Mouse (Mus musculus): ENCODE data around the gene Noxa1. TPM values are rescaled to one million over a fixed set of nuclear protein-coding genes. Genes with fewer than 3 reads are reported as not detected.
A peak's percentile ranks its signal among the peaks of the same experiment; 100 is the strongest.

The Noxa1 gene
- polyA plus RNA-seq, 1 experiment from 2014 or later, result 0.65 TPM

GRCm38 (mm10) chr2:25055068-25055405 lies 39.9 kb downstream of the Noxa1 start:
- Histone ChIP-seq H3K27me3 (ENCODE audit: insufficient read depth, low read length) (no peaks in the 10 kb centered on the region), H3K36me3 (ENCODE audit: insufficient read depth, low read length) (peaks cover 13% of the 10 kb centered on the region), H3K4me1 (ENCODE audit: insufficient read depth, low read length) (peaks cover 10% of the 10 kb centered on the region), H3K27ac (ENCODE audit: low read length) (no peak overlapping the region), H3K9ac (replicated peaks; ENCODE audit: low read length) (peak overlapping the region; percentile 81), H3K4me3 (ENCODE audit: low read length) (peak overlapping the region; percentile 67), H3K9me3 (ENCODE audit: low read length) (no peaks in the 10 kb centered on the region), H3K4me2 (replicated peaks; ENCODE audit: low read depth, low read length) (peak overlapping the region; percentile 79)
- ATAC-seq (ENCODE audit: low FRiP score, low TSS enrichment), result peak; percentile 30
- WGBS, result 40% methylated on average over 2 of the region's 2 CpGs

GRCm38 (mm10) chr2:25054221-25055067 lies 40.5 kb downstream of the Noxa1 start, which contains the start of gene Nsmf:
Gene Nsmf (plus strand): TSS chr2:25054355.
- Histone ChIP-seq H3K4me2 (replicated peaks; ENCODE audit: low read depth, low read length) (peak within 1 kb of the TSS; percentile 79), H3K27ac (ENCODE audit: low read length) (no peak within 1 kb of the TSS), H3K4me1 (ENCODE audit: insufficient read depth, low read length) (peaks cover 10% of the 10 kb centered on the region), H3K9me3 (ENCODE audit: low read length) (no peaks in the 10 kb centered on the region), H3K9ac (replicated peaks; ENCODE audit: low read length) (peak within 1 kb of the TSS; percentile 81), H3K36me3 (ENCODE audit: insufficient read depth, low read length) (peaks cover 7% of the 10 kb centered on the region), H3K4me3 (ENCODE audit: low read length) (peak within 1 kb of the TSS; percentile 67), H3K27me3 (ENCODE audit: insufficient read depth, low read length) (no peaks in the 10 kb centered on the region)
- peak; percentile 94 for ATAC-seq (ENCODE audit: low FRiP score, low TSS enrichment)
- WGBS, result 4% methylated on average over 47 of the region's 47 CpGs

GRCm38 (mm10) chr2:25053101-25053500 lies 41.8 kb downstream of the Noxa1 start:
- 91% methylated on average over 6 of the region's 6 CpGs for WGBS
- Histone ChIP-seq H3K36me3 (ENCODE audit: insufficient read depth, low read length) (peaks cover 6% of the 10 kb centered on the region), H3K27ac (ENCODE audit: low read length) (no peak overlapping the region), H3K4me3 (ENCODE audit: low read length) (no peak overlapping the region), H3K4me1 (ENCODE audit: insufficient read depth, low read length) (peaks cover 10% of the 10 kb centered on the region), H3K27me3 (ENCODE audit: insufficient read depth, low read length) (no peaks in the 10 kb centered on the region), H3K4me2 (replicated peaks; ENCODE audit: low read depth, low read length) (no peak overlapping the region), H3K9me3 (ENCODE audit: low read length) (no peaks in the 10 kb centered on the region), H3K9ac (replicated peaks; ENCODE audit: low read length) (no peak overlapping the region)
- ATAC-seq (ENCODE audit: low FRiP score, low TSS enrichment), result no peak

- peaks cover 10% of the 10 kb centered on the region for H3K4me1 ChIP-seq (ENCODE audit: insufficient read depth, low read length)
- 85% methylated on average over 8 of the region's 8 CpGs for WGBS
Measured at GRCm38 (mm10) chr2:25051450-25051849, 43.5 kb downstream of the Noxa1 start.

GRCm38 (mm10) chr2:25050921-25051320 lies 44.0 kb downstream of the Noxa1 start:
- Histone ChIP-seq H3K9me3 (ENCODE audit: low read length) (no peaks in the 10 kb centered on the region), H3K9ac (replicated peaks; ENCODE audit: low read length) (no peak overlapping the region), H3K4me3 (ENCODE audit: low read length) (no peak overlapping the region), H3K27ac (ENCODE audit: low read length) (no peak overlapping the region), H3K4me1 (ENCODE audit: insufficient read depth, low read length) (peaks cover 10% of the 10 kb centered on the region), H3K36me3 (ENCODE audit: insufficient read depth, low read length) (no peaks in the 10 kb centered on the region), H3K4me2 (replicated peaks; ENCODE audit: low read depth, low read length) (no peak overlapping the region), H3K27me3 (ENCODE audit: insufficient read depth, low read length) (no peaks in the 10 kb centered on the region)
- no peak for ATAC-seq (ENCODE audit: low FRiP score, low TSS enrichment)
- WGBS, result 89% methylated on average over 7 of the region's 7 CpGs

More at GRCm38 (mm10) chr2:25051450-25051849, 43.5 kb downstream of the Noxa1 start:
- no peak for ATAC-seq (ENCODE audit: low FRiP score, low TSS enrichment)
- Histone ChIP-seq H3K36me3 (ENCODE audit: insufficient read depth, low read length) (no peaks in the 10 kb centered on the region), H3K9ac (replicated peaks; ENCODE audit: low read length) (no peak overlapping the region), H3K4me3 (ENCODE audit: low read length) (no peak overlapping the region), H3K9me3 (ENCODE audit: low read length) (no peaks in the 10 kb centered on the region), H3K27ac (ENCODE audit: low read length) (no peak overlapping the region), H3K27me3 (ENCODE audit: insufficient read depth, low read length) (no peaks in the 10 kb centered on the region), H3K4me2 (replicated peaks; ENCODE audit: low read depth, low read length) (no peak overlapping the region)

- H3K4me1 ChIP-seq (ENCODE audit: insufficient read depth, low read length), result no peaks in the 10 kb centered on the region
- H3K4me3 ChIP-seq (ENCODE audit: low read length), result no peak overlapping the region
- no peak for ATAC-seq (ENCODE audit: low FRiP score, low TSS enrichment)
- 84% methylated on average over 5 of the region's 5 CpGs for WGBS
- H3K4me2 ChIP-seq (replicated peaks; ENCODE audit: low read depth, low read length), result no peak overlapping the region
- no peaks in the 10 kb centered on the region for H3K9me3 ChIP-seq (ENCODE audit: low read length)
- no peak overlapping the region for H3K27ac ChIP-seq (ENCODE audit: low read length)
- H3K9ac ChIP-seq (replicated peaks; ENCODE audit: low read length), result no peak overlapping the region
- no peaks in the 10 kb centered on the region; the same call in 1 of the 2 replicates for H3K36me3 ChIP-seq (ENCODE audit: insufficient read depth, low read length)
- no peaks in the 10 kb centered on the region for H3K27me3 ChIP-seq (ENCODE audit: insufficient read depth, low read length)
Measured at GRCm38 (mm10) chr2:25040089-25040488, 54.9 kb downstream of the Noxa1 start.

Small RNA genes within 50 kb of the gene (microRNA-seq; reads per million reads assigned to microRNA genes)
- gene Gm24328 (not detected), gene Mir7664 (not detected)

Other genes starting within 250 kb of the Noxa1 start
- gene Ehmt1, start 175.5 kb downstream of the Noxa1 start, polyA plus RNA-seq (2015; fragmentation: Nextera tagmentation; extraction: Ambion mirVana), result 87.7 and 91.7 TPM in 2 replicates
- 63.3 and 63.5 TPM in 2 replicates for gene Arrdc1, start 159.9 kb downstream of the Noxa1 start, polyA plus RNA-seq (2015; fragmentation: Nextera tagmentation; extraction: Ambion mirVana)
- gene Zmynd19, start 145.4 kb downstream of the Noxa1 start, polyA plus RNA-seq (2015; fragmentation: Nextera tagmentation; extraction: Ambion mirVana), result 4.2 and 7.9 TPM in 2 replicates
- 29.8 and 32.3 TPM in 2 replicates for gene Dph7, start 132.7 kb downstream of the Noxa1 start, polyA plus RNA-seq (2015; fragmentation: Nextera tagmentation; extraction: Ambion mirVana)
- 109 and 118 TPM in 2 replicates for gene Mrpl41, start 120.1 kb downstream of the Noxa1 start, polyA plus RNA-seq (2015; fragmentation: Nextera tagmentation; extraction: Ambion mirVana)
- gene Pnpla7, start 119.1 kb downstream of the Noxa1 start, polyA plus RNA-seq (2015; fragmentation: Nextera tagmentation; extraction: Ambion mirVana), result 8.4 and 8.7 TPM in 2 replicates
- gene Nsmf, start 40.8 kb downstream of the Noxa1 start, polyA plus RNA-seq (2015; fragmentation: Nextera tagmentation; extraction: Ambion mirVana), result 101 and 103 TPM in 2 replicates
- 8.6 and 10.0 TPM in 2 replicates for gene Entpd8, start 14.8 kb downstream of the Noxa1 start, polyA plus RNA-seq (2015; fragmentation: Nextera tagmentation; extraction: Ambion mirVana)
- 18.4 and 18.8 TPM in 2 replicates for gene Nrarp, start 85.6 kb upstream of the Noxa1 start, polyA plus RNA-seq (2015; fragmentation: Nextera tagmentation; extraction: Ambion mirVana)
- gene Tor4a, start 101.7 kb upstream of the Noxa1 start, polyA plus RNA-seq (2015; fragmentation: Nextera tagmentation; extraction: Ambion mirVana), result 16.0 and 16.8 TPM in 2 replicates
- 131 and 138 TPM in 2 replicates for gene Nelfb, start 116.3 kb upstream of the Noxa1 start, polyA plus RNA-seq (2015; fragmentation: Nextera tagmentation; extraction: Ambion mirVana)
- gene Stpg3, start 119.5 kb upstream of the Noxa1 start, polyA plus RNA-seq (2015; fragmentation: Nextera tagmentation; extraction: Ambion mirVana), result 0.54 and 0.82 TPM in 2 replicates
- gene Fam166a, start 123.6 kb upstream of the Noxa1 start, polyA plus RNA-seq (2015; fragmentation: Nextera tagmentation; extraction: Ambion mirVana), result 0.37 TPM in 1 of 2 replicates, not detected in the other
- 627 and 671 TPM in 2 replicates for gene Tubb4b, start 129.6 kb upstream of the Noxa1 start, polyA plus RNA-seq (2015; fragmentation: Nextera tagmentation; extraction: Ambion mirVana)
- gene Slc34a3, start 139.2 kb upstream of the Noxa1 start, polyA plus RNA-seq (2015; fragmentation: Nextera tagmentation; extraction: Ambion mirVana), result 1.9 and 2.0 TPM in 2 replicates
- gene Rnf224, start 141.6 kb upstream of the Noxa1 start, polyA plus RNA-seq (2015; fragmentation: Nextera tagmentation; extraction: Ambion mirVana), result 0.55 and 0.69 TPM in 2 replicates
- gene Rnf208, start 147.1 kb upstream of the Noxa1 start, polyA plus RNA-seq (2015; fragmentation: Nextera tagmentation; extraction: Ambion mirVana), result 24.0 and 26.3 TPM in 2 replicates
- 0.21 and 0.30 TPM in 2 replicates for gene Cysrt1, start 147.3 kb upstream of the Noxa1 start, polyA plus RNA-seq (2015; fragmentation: Nextera tagmentation; extraction: Ambion mirVana)
- 6.1 and 7.0 TPM in 2 replicates for gene AL732309.1, start 151.7 kb upstream of the Noxa1 start, polyA plus RNA-seq (2015; fragmentation: Nextera tagmentation; extraction: Ambion mirVana)
- gene Tmem203, start 160.3 kb upstream of the Noxa1 start, polyA plus RNA-seq (2015; fragmentation: Nextera tagmentation; extraction: Ambion mirVana), result 24.8 and 25.6 TPM in 2 replicates
- gene Tprn, start 167.5 kb upstream of the Noxa1 start, polyA plus RNA-seq (2015; fragmentation: Nextera tagmentation; extraction: Ambion mirVana), result 12.0 and 12.1 TPM in 2 replicates
- 209 and 211 TPM in 2 replicates for gene Ssna1, start 177.3 kb upstream of the Noxa1 start, polyA plus RNA-seq (2015; fragmentation: Nextera tagmentation; extraction: Ambion mirVana)
- gene Anapc2, start 177.3 kb upstream of the Noxa1 start, polyA plus RNA-seq (2015; fragmentation: Nextera tagmentation; extraction: Ambion mirVana), result 146 and 152 TPM in 2 replicates
- gene Tmem210, start 193.0 kb upstream of the Noxa1 start, polyA plus RNA-seq (2015; fragmentation: Nextera tagmentation; extraction: Ambion mirVana), result not detected in 2 replicates
- gene Lrrc26, start 194.8 kb upstream of the Noxa1 start, polyA plus RNA-seq (2015; fragmentation: Nextera tagmentation; extraction: Ambion mirVana), result not detected in 2 replicates
- 0.22 and 0.60 TPM in 2 replicates for gene Grin1, start 224.0 kb upstream of the Noxa1 start, polyA plus RNA-seq (2015; fragmentation: Nextera tagmentation; extraction: Ambion mirVana)
- gene Man1b1, start 237.2 kb upstream of the Noxa1 start, polyA plus RNA-seq (2015; fragmentation: Nextera tagmentation; extraction: Ambion mirVana), result 53.7 and 57.5 TPM in 2 replicates

All from kidney, embryonic 16.5 days (tissue).